Mouse (Mus musculus) kidney, adult 2 months (tissue): ENCODE data around the gene Rhebl1.

Experiments used
- CTCF ChIP-seq: fragments of 200-500 bp; conservative IDR thresholded peaks from 2 replicates; pipeline ENCODE4 v1.5.1; 2011; ENCODE audit warnings: low read depth, mild to moderate bottlenecking, control low read depth, low read length, moderate library complexity, mixed read lengths; ENCODE audit not compliant: insufficient read depth, insufficient read length
- POLR2A ChIP-seq: fragments of 200-500 bp; IDR thresholded peaks from one replicate; pipeline ENCODE4 v1.6.1; 2011; ENCODE audit warnings: low read depth, low read length, control low read depth

DNA sequence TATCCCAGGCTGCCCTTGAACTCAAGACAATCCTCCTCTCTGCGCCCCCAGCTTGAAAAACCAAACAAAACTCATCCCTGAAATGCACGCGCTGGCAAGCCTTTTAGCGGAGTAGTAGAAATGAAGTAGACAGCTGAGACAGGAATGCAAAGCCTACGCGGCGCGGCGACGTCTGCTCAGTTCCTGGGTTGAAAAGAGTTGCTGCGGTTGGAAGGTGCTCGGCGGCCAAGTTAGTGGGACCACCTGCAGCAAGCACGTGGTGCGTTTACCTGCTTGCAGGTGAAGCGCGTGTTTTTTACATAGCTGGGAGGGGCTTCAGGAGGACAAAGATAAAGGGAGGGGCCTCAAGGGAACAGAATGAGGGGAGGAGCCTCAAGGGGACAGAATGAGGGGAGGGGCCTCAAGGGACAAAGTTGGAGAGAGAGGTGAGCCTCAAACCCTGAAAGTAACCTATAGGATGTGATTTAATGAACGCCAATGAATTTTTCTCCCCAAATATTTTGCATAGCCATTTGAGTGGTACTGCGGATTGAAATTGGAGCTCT is 3.1 kb downstream of the Rhebl1 start:
- TF ChIP-seq CTCF: no peak
- no peak for TF ChIP-seq POLR2A
